Mouse (Mus musculus): ENCODE results near the gene Ubr4. TPM values are rescaled to one million over a fixed set of nuclear protein-coding genes. Genes with fewer than 3 reads are reported as not detected.

Ubr4 gene
- total RNA-seq (2021) = 100 to 1,000 TPM; 115 to 122 TPM
- long read RNA-seq, experiment 1, partial matches to known transcripts = 15 of 19 reads
- long read RNA-seq, experiment 1, other reads (novel, unspliced or antisense) = 4 of 19 reads
- long read RNA-seq, experiment 2, partial matches to known transcripts = 15 of 17 reads
- long read RNA-seq, experiment 2, other reads (novel, unspliced or antisense) = 2 of 17 reads

DNA sequence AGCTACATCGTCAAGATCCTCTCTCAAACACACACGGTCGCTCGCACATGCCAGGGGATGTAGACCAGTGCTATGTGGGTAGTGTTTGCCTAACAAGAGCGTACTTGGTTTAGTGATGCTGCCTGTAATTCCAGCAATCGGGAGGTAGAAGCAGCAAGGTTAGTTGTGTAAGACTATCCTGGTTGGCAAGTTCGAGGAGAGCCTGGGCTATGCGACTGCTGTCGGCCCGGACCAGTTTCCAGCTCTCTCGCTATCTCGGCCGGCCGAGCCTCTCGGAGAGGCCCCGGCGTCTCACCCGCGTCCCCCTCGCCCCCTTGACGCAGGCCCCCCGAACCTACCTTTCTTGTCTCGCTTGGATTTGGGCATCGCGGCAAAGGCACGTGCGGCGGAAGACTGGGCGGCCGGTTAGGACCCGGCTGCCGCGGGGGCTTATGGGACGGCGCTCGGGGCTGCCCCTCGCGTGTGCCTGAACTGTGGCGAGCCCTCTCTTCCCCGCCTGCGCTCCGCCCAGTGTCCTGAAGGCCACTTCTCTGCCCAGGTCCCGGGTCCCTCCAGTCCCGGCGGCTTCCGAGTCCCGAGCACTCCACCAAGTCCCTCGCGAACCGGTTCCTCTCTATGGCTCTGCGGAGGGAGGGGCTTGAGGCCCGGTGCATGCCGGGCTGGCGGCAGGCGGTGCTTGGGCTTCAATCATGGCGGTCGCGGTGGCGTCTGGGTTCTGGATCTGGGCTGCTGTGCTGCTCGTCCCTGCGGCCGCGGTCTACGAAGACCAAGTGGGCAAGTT, at the start of gene Ubr4, which contains the start of the genes Mrto4 and Emc1:
Gene Ubr4 (plus strand): TSS at position 679 of the 781 bp plus-strand sequence.
Gene Mrto4 (minus strand): TSS at position 646 of the 781 bp plus-strand sequence.
Gene Emc1 (plus strand): TSS at position 657 of the 781 bp plus-strand sequence.
- DNase-seq (ENCODE audit: low spot score in 2 of 2) = peak; percentile 65 to 87

DNA sequence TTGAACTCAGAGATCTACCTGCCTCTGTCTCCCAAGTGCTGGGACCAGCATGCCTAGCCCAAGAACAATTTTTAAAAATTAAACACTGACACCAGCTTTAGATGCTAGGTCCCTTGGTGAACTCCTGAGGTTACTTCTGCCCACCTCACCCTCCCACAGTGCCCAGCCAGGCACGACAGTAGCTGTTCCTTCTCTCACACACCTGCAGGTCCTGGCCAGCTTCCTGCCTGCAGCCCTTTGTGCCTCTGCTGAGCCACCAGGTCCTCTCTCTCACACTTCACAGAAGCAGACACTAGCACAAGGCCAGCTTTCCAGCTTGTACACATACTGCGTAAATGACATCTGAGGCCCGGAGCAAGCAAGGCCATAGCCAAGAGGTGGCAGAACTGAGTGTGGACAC, 46.9 kb upstream of the Ubr4 start:
- no peak for DNase-seq (ENCODE audit: low spot score in 2 of 2)

DNA sequence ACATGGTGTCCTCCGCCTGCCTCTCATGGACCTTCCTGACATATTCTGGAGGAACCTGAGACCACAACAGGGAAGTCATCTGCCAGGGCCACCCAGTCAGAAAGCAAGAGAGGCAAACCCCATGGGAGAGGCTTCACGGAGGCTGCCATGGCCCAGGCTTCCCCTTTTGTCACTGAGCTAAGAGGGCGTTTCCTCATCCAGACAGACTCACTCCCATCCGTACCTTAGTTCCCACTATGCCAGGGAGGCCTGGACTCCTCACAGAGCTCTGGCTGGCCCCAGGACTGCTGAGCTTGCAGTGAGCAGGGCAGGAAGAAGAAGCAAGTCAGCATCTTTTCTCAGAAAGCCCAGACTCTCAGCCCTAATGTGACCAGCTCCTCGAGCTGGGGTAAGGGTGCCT, 44.5 kb upstream of the Ubr4 start:
- DNase-seq (ENCODE audit: low spot score in 2 of 2) = no peak

DNA sequence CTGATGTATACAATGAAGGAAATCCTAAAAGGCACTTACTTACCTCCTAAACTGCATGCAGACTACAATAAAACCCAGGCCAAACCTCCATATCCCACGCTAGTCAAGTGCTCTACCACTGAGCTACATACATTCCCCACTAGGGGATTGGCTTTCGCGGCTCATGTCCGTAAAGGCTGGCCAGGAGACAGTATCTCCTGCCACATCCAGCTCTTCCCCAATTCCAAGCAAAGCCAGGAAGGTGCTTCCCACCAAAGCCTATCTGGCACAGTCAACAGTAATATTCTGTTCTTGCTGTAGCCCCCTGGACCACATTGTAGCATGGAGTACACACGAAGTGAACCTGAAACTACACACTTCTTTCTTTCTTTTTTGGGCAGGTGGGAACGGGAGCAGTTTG, 42.8 kb upstream of the Ubr4 start:
- DNase-seq (ENCODE audit: low spot score in 2 of 2) = no peak

DNA sequence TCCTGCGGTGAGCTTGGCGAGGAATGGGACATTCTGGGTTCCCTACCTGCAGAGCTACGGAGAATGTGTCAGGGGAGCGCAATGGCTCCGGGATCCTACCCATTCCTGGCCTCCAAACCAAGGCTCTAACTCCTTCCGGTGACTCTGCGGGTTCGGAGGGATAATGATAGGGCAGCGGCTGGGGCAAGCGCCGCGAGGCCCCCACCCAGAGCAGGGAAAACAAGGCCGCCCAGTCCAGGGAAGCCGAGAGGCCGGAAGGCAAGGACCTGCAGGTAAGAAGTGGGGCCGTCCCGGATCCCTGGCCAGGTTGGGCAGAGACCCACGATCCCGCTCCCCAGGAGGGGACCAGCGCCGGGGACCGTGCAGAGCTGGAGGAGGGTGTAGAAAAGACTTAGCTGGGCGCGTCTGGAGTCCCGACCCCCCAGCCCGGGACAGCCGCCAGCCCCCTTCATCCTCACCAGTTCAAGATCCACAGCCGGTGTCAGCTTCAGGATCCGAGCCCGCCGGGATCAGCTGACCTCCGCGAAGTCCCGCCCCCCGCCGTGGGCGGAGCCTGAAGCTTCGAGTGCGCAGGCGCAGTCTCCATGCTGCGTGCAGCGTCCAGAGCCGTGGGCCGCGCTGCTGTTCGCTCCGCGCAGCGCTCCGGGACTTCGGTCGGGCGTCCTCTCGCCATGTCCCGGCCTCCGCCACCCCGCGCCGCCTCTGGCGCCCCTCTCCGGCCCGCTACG, 42.1 kb upstream of the Ubr4 start, which contains the start of the genes Pqlc2 and Akr7a5:
Gene Pqlc2 (minus strand): TSS at position 538 of the 728 bp plus-strand sequence.
Gene Akr7a5 (plus strand): TSS at position 574 of the 728 bp plus-strand sequence.
- peak; percentile 98 to 99 for DNase-seq (ENCODE audit: low spot score in 2 of 2)

DNA sequence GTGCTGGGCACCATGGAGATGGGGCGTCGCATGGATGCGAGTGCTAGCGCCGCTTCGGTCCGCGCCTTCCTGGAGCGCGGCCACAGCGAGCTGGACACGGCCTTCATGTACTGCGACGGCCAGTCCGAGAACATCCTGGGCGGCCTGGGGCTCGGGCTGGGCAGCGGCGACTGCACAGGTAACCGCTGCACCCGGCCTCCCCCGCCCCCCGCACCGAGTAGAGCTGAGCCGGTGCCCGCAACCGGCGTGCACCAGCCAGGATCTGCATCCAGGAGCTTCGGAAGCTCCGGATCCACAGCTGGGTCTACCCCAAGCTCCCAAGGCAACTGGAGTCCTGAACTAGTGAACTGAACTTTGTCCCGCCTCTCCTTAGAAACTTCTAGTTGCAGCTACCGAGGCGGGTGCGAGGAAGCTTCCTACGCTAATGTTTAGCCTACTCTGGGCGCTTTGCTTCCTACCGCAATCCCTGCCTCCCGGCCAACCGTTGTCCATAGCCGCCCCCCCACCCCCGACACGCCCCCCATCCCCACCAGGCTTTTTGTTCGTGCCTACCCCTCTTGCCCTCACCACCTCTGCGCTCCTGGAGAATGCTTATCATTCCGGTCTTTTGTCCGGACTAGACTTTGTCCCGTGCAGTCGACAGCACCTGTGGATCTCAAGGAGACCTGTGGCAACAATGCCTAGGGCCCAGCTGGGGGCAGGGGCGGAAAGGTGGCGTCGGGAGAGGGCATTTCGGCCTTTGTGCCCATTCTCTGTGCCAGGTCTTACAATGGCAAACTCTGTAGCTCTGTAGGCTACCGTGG, 41.3 kb upstream of the Ubr4 start:
- no peak for DNase-seq (ENCODE audit: low spot score in 2 of 2)

DNA sequence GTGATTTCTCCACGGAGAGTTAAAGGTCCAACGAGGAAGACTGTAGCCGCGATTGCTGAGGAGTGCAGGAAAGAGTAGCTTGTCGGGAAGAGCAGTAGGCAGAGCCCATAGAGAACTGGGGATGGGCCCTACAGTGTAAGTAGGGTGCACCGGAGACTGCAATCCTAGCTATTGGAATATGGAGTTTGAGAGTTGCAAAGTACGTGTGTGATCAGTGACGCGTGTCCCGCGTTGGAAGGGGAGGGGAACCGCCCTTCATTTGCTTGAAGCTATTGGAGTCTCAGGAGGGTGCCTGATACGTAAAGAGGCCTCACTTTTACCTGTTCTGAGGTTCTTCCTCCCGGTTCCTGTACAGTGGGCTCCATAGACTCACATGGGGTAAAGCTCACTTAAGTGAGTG, 40.7 kb upstream of the Ubr4 start:
- DNase-seq (ENCODE audit: low spot score in 2 of 2) = no peak

DNA sequence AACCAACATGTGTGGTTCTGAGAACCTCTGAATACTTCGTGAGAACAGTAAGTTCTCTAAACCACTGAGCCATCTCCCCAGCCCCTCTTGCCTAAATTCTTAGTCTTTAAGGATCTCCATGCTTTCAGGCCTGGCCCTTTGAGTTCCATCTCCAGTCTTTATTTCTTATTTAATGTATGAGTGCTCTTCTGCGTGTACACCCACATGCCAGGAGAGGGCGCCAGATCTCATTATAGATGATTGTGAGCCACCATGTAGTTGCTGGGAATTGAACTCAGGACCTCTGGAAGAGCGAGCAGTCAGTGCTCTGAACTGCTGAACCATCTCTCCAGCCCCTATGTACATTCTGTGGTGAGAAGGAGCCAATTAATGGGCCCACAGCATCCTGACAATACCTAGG, 39.8 kb upstream of the Ubr4 start:
- no peak for DNase-seq (ENCODE audit: low spot score in 2 of 2)

DNA sequence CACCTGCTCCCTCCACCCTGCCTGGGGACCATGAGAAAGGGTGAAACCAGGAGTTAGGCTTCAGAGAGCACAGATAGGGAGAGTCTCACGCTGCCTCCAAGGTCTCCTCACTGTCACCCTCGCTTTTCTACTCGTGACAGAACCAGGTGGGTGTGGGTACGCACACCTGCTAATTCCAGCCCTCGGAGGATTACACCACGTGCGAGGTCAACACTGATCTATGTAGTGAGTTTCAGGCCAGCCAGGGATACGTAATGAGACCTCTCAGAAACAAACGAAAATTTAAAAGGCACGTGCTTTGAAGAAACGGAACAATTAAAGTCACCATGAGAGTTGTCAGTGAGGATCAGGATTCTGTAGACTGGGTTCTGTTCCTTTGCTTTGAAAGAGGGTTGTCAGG, 34.0 kb upstream of the Ubr4 start:
- no peak for DNase-seq (ENCODE audit: low spot score in 2 of 2)

DNA sequence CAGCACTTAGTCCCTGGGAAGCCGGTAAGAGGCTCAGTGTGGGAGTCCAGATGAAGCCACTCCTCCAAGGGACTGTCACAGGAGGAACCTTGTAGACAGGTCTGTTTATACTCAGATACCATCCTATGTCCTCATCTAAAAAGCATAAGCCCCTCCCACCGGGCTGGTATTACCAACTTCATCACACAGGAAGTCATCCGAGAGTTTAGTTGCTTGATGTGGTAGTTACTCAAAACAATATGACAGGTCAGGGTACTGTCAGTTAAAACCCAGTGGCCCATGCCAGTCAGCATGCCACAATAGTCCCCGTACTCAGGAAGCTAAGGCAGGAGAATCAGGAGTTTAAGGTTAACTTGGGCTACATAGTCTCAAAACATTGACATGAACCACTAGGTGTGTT, 32.7 kb upstream of the Ubr4 start:
- DNase-seq (ENCODE audit: low spot score in 2 of 2) = no peak

DNA sequence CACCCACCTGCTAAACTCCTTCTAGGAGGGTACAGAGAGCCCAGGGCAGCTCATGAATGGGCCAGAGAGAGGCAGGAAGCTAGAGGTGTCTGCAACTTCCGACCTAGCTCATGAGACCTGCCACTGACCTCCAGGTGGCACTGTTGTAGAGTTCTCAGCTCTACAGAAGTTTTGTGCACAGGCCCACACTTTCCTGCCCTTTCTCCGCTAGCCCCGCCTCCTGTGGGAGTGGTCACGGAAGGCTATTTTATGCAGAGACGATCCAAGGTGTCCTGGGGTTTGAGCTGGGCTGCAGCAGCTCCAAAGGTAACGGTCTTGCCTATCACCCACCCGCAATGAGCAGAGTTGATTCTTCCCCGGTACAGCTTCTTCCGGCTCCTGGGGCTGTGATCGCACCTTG, 21.8 kb upstream of the Ubr4 start:
- DNase-seq (ENCODE audit: low spot score in 2 of 2) = peak in 1 of 2 experiments; percentile 72

DNA sequence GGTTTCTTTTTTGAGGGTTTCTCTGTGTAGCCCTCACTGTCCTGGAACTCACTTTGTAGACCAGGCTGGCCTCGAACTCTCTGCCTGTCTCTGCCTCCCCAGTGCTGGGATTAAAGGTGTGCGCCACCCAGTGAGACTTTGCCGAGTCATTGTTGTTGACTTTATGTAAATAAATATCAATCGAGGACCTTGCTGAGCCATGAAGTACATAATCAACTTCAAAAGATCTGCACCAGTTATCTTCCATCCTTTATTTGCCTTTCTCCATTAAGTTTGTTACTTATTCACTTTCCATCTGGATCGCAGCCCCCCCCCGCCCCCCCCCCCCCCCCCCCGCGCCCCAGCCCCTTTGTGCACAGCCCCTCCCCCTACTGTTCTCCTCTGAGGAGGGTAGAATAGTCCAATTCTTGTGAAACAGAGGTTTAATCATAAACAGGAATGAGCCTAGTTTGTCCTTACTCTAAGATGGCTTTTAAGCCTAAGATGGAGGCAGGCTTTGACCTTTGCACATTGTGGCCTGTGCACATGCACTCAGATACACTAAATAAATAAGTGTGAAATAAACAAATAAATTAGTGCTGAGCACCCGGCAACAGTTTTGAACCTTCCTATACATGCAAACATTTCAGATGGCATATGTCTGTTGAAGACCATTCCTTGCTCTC, 17.6 kb upstream of the Ubr4 start:
- no peak for DNase-seq (ENCODE audit: low spot score in 2 of 2)

DNA sequence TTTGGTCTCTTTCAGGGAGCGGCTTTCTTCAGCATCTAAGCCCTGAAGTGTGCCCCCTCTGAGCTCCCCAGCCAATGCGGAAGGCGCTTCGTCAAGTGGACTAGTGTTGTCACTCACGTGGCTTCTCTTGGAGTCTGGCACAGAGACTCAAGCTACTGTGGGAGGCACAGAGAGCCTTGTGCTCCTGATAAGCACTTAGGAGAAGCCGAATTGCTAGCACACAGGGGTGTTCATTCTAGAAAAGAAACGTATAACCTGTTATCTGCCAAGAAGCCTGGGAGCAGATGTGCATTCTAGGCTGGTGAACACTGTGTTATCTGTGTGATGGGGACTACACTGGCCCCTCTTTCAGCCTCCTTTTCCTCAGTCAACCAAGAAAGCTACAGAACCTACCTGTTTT, 16.9 kb upstream of the Ubr4 start:
- DNase-seq (ENCODE audit: low spot score in 2 of 2) = no peak

DNA sequence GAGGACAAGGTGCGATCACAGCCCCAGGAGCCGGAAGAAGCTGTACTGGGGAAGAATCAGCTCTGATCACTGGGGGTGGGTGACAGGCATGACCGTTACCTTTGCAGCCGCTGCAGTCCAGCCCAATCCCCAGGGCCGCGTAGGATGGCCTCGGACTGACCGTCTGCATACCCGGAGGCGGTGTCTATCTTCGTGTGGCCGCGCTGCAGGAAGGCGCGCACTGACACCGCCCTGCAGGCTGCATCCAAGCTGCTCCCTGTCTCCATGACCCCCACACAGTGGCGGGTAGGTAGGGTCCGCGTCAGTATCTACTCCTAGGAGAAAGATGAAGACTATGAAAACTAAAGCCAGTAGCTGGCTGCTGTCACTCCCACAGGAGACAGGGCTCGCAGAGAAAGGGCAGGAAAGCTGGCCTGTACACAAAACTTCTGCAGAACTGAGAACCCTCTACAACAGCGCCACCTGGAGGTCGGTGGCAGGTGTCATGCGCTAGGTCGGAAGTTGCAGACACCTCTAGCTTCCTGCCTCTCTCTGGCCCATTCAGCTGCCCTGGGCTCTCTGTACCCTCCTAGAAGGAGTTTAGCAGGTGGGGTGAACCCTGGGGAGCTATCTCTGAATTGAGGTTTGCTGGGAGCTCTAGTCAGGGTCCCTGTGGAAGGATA, 15.5 kb upstream of the Ubr4 start:
- peak; percentile 53 to 80 for DNase-seq (ENCODE audit: low spot score in 2 of 2)

DNA sequence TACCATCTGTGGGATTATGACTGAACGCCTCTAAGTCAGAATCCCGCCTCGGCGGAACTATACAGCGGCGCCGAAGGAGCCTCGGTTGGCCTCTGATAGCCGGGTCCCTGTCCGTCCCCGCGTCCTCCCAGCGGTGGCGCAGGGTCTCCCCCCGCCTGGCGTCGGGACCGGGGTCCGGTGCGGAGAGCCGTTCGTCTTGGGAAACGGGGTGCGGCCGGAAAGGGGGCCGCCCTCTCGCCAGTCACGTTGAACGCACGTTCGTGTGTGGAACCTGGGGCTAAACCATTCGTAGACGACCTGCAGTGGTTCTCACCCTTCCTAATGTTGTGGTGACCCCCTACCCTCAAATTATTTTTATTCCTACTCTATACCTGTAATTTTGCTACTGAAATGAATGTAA, 14.3 kb upstream of the Ubr4 start:
- no peak for DNase-seq (ENCODE audit: low spot score in 2 of 2)

DNA sequence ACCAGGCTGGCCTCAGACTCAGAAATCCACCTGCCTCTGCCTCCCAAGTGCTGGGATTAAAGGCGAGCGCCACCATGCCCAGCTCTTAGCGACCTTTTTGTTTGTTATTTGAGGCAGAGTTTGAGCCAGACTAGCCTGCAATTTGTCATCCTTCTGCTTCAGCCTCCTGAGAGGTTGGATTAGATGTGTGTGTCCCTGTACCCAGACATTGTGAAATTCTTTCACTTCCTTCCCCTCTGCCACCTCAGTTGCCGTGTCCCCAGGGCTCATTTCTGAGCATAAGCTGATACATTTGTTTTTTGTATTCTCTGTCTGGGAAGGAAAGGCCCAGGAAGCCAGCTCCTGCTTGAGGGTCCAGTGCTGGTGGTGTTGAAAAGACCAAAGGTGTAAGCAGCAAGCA, 11.6 kb upstream of the Ubr4 start:
- DNase-seq (ENCODE audit: low spot score in 2 of 2) = no peak

DNA sequence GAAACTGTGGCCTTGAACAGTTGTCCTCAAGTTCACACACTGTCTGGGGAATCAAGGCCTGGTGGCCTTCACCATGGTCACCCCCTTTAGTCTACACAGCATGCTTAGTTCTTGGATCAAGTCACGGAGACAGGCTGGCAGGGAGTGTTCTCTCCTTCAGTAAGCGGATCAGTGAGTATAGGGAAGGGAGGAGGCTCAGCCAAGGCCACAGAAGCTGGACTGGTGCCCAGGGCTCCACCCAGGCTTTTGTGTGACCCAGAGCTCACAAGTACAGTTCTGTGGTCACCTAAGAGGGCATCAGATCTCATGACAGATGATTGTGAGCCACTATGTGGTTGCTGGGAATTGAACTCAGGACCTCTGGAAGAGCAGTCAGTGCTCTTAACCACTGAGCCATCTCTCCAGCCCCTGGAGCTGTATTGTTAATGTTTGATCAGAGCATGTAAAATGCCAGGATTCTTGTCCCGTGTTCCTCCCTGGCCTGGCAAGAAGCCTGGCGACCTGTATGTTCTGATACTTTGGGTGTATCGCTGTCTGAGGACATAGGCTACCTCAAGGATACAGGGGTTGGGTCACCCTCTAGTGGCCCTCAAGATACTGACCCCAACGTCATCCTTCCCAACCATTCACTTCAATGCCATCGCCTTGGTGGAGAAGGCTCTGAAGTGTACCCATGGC, 10.7 kb upstream of the Ubr4 start:
- no peak for DNase-seq (ENCODE audit: low spot score in 2 of 2)

DNA sequence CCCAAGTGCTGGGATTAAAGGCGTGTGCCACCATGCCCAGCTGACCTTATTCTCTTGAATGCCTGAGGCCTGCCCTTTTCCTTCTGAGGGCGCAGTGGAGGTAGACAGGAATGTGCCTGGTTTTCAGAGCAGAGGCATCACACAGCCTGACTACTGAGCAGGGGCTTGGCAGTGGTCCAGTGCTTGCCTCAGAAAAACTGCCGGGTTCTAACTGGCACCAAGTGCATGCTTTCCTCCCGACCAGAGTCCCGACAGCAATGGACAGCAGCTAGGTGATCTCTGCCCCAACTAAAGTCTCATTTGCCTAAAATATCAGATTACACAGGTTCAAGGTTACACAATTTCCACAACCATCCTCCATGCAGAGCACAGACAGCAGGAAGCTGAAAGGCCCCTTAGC, 8.7 kb upstream of the Ubr4 start:
- DNase-seq (ENCODE audit: low spot score in 2 of 2) = no peak

DNA sequence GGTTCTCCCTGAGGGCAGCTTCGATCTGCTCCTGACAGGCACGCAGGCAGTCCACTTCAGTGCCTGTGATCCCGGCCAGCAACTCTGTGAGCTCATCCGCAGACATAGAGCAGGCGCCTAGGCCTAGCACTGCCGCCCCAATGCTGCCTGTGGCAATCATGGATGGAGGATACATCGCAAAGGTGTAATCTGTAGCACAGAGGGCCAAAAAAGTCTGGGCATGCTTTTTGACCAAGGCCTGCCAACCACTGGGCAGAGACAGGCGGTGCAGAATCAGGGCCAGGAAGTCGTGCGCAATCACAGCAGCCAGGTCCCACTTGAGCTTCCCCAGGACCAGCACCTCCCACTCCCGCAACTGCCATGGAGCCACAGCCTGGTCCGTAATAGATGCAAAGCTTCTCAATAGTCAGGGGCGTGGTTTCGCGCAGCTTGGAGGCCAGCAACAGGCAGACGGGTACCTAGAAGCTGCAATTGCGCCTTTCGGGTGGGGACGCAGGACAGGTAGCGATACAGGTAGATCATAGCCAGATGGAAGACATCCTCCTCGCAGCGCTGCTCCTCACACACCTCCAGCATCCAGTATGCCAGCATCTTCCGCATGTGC, 6.9 kb upstream of the Ubr4 start:
- no peak for DNase-seq (ENCODE audit: low spot score in 2 of 2)
